Mouse (Mus musculus) stomach, embryonic 14.5 days (tissue): ENCODE results near the gene Mettl11b. TPM values are rescaled to one million over a fixed set of nuclear protein-coding genes. Genes with fewer than 3 reads are reported as not detected.

Experiments
- ATAC-seq: fragments of 200-750 bp; cut with Nextera tagmentation; 2 replicates; pipeline ENCODE4 v1.8.0; 2017; ENCODE audit warnings: low read depth, moderate TSS enrichment; ENCODE audit not compliant: insufficient number of reproducible peaks, insufficient read depth, low FRiP score
- H3K27ac ChIP-seq: fragments of 300-500 bp; sonication (generic); 2 replicates; pipeline ENCODE4 v1.5.1; 2014; ENCODE audit warnings: mild to moderate bottlenecking, low read length, moderate library complexity, mixed read lengths
- H3K27me3 ChIP-seq: fragments of 300-500 bp; sonication (generic); 2 replicates; pipeline ENCODE4 v1.6.1; 2014; ENCODE audit warnings: low read length, control low read depth, mixed read lengths; ENCODE audit not compliant: control insufficient read depth, insufficient read depth
- H3K36me3 ChIP-seq: fragments of 300-500 bp; sonication (generic); 2 replicates; pipeline ENCODE4 v1.6.1; 2014; ENCODE audit warnings: mild to moderate bottlenecking, control low read depth, low read length, moderate library complexity, mixed read lengths; ENCODE audit not compliant: control insufficient read depth, insufficient read depth
- H3K4me1 ChIP-seq: fragments of 300-500 bp; sonication (generic); 2 replicates; pipeline ENCODE4 v1.6.1; 2014; ENCODE audit warnings: low read length, control low read depth, mixed read lengths; ENCODE audit not compliant: control insufficient read depth, insufficient read depth
- H3K4me2 ChIP-seq: fragments of 300-500 bp; sonication (generic); replicated peaks from 2 replicates; pipeline ENCODE4 v1.6.1; 2014; ENCODE audit warnings: low read depth, low read length, control low read depth
- H3K4me3 ChIP-seq: fragments of 300-500 bp; sonication (generic); 2 replicates; pipeline ENCODE4 v1.5.1; 2014; ENCODE audit warnings: low read depth, low read length, control low read depth
- H3K9ac ChIP-seq: fragments of 300-500 bp; sonication (generic); replicated peaks from 2 replicates; pipeline ENCODE4 v1.6.1; 2014; ENCODE audit warnings: low read depth, mild to moderate bottlenecking, control low read depth, low read length, moderate library complexity, mixed read lengths
- H3K9me3 ChIP-seq: fragments of 300-500 bp; sonication (generic); 2 replicates; pipeline ENCODE4 v1.6.1; 2016; ENCODE audit warnings: low read depth, low read length, control low read depth; ENCODE audit not compliant: control insufficient read depth
- WGBS: fragments of 180-500 bp; shearing (Covaris S2); extraction: QIAGEN DNeasy Blood & Tissue Kit; methylation state at CpG from one replicate; pipeline ENCODE4 v1.1.7; 2014; 5-methylcytosine and 5-hydroxymethylcytosine counted together
- polyA plus RNA-seq: library from polyadenylated mRNA; unstranded; fragments of >200 nt; fragmentation: Nextera tagmentation; extraction: Ambion mirVana; gene quantifications from 2 replicates; pipeline ENCODE4 v1.2.1, GENCODE M21; 2014

Mettl11b gene
- polyA plus RNA-seq, 1 experiment from 2014 or later = not detected

GRCm38 (mm10) chr1:163662416-163662815 lies 62.6 kb downstream of the Mettl11b start:
- H3K9ac ChIP-seq = no peak overlapping the region
- H3K4me2 ChIP-seq = no peak overlapping the region
- H3K36me3 ChIP-seq = no peaks in the 10 kb centered on the region
- no peaks in the 10 kb centered on the region for H3K4me1 ChIP-seq
- no peak for ATAC-seq
- WGBS = 85% methylated on average over 1 of the region's 1 CpGs
- no peak overlapping the region for H3K4me3 ChIP-seq
- H3K9me3 ChIP-seq = no peaks in the 10 kb centered on the region
- no peak overlapping the region for H3K27ac ChIP-seq
- no peaks in the 10 kb centered on the region for H3K27me3 ChIP-seq

- H3K9ac ChIP-seq = no peak overlapping the region
- H3K27ac ChIP-seq = no peak overlapping the region
- no peak for ATAC-seq
- H3K4me1 ChIP-seq = no peaks in the 10 kb centered on the region
- no peak overlapping the region for H3K4me2 ChIP-seq
- H3K36me3 ChIP-seq = no peaks in the 10 kb centered on the region
- no peaks in the 10 kb centered on the region for H3K9me3 ChIP-seq
- H3K4me3 ChIP-seq = no peak overlapping the region
- H3K27me3 ChIP-seq = no peaks in the 10 kb centered on the region
Observed at GRCm38 (mm10) chr1:163658535-163658928, 66.5 kb downstream of the Mettl11b start.

- Histone ChIP-seq H3K4me3 (no peak overlapping the region), H3K9me3 (no peaks in the 10 kb centered on the region), H3K36me3 (no peaks in the 10 kb centered on the region), H3K4me2 (no peak overlapping the region), H3K4me1 (no peaks in the 10 kb centered on the region), H3K27me3 (no peaks in the 10 kb centered on the region), H3K27ac (no peak overlapping the region), H3K9ac (no peak overlapping the region)
- whole genome bisulfite sequencing = 55% methylated on average over 7 of the region's 7 CpGs
- ATAC-seq = no peak
Observed at GRCm38 (mm10) chr1:163657766-163658534, 67.1 kb downstream of the Mettl11b start.

- WGBS = 9% methylated on average over 2 of the region's 2 CpGs
- no peak for ATAC-seq
- H3K27ac ChIP-seq = no peak overlapping the region
- H3K9me3 ChIP-seq = no peaks in the 10 kb centered on the region
- no peaks in the 10 kb centered on the region for H3K27me3 ChIP-seq
- no peaks in the 10 kb centered on the region for H3K4me1 ChIP-seq
- H3K4me3 ChIP-seq = no peak overlapping the region
- no peak overlapping the region for H3K4me2 ChIP-seq
- no peaks in the 10 kb centered on the region for H3K36me3 ChIP-seq
- H3K9ac ChIP-seq = no peak overlapping the region
Observed at GRCm38 (mm10) chr1:163657056-163657455, 68.0 kb downstream of the Mettl11b start.

GRCm38 (mm10) chr1:163656432-163656831 lies 68.6 kb downstream of the Mettl11b start:
- no peak overlapping the region for H3K27ac ChIP-seq
- H3K9me3 ChIP-seq = no peaks in the 10 kb centered on the region
- no peak overlapping the region for H3K4me3 ChIP-seq
- 89% methylated on average over 5 of the region's 5 CpGs for WGBS
- no peak overlapping the region for H3K9ac ChIP-seq
- ATAC-seq = no peak
- H3K4me2 ChIP-seq = no peak overlapping the region
- H3K36me3 ChIP-seq = no peaks in the 10 kb centered on the region
- no peaks in the 10 kb centered on the region for H3K4me1 ChIP-seq
- no peaks in the 10 kb centered on the region for H3K27me3 ChIP-seq

Other genes starting within 250 kb of the Mettl11b start
- gene Kifap3, start 54.4 kb upstream of the Mettl11b start, polyA plus RNA-seq = 43.9 and 49.6 TPM in 2 replicates
- gene Scyl3, start 203.9 kb upstream of the Mettl11b start, polyA plus RNA-seq = 16.6 and 22.6 TPM in 2 replicates